In the genomic region with DNA sequence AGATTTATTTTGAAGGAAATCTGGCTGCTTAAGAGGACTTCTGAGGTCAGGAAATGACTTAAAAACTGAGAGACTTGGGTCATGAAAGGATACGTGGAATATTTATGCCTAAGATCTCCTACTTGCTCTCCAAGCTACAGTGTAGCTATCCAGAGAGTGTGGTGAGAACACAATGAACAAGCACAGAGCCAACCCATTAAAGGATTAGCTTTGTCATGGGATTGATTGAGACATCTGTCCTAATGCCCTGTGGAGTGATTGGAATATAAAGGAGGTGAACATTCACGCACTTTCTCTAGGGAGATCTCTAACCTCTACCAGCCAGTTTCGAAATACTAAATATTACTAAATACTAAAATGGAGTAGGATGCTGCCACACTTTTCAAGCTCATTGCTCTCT, we compare ENCODE assay signal across 18 mouse cellular contexts.
DNase-seq lines count a peak whose midpoint lies in the region; ATAC-seq lines count a peak whose summit lies in the region.
"Had no signal": no experiment of that assay in that cellular context is flagged by ENCODE, and none has a peak within 500 bp of the region (broad histone marks: within the 10 kb centered on the region; RNA-seq: fewer than 3 reads in every experiment).

No protein-coding gene starts in this region.

- 28% methylated on average over 3 of the region's 3 CpGs for WGBS in midbrain, embryonic 12.5 days
- WGBS in midbrain, embryonic 14.5 days = 18% methylated on average over 3 of the region's 3 CpGs
- WGBS in neural tube, embryonic 12.5 days = 44% methylated on average over 3 of the region's 3 CpGs
- 40% methylated on average over 3 of the region's 3 CpGs for WGBS in neural tube, embryonic 15.5 days

- H3K9me3 ChIP-seq in midbrain, embryonic 12.5 days = no peaks in the 10 kb centered on the region
- H3K9me3 ChIP-seq in midbrain, embryonic 14.5 days (ENCODE audit: control insufficient read depth, low read length) = no peaks in the 10 kb centered on the region
- no peaks in the 10 kb centered on the region for H3K9me3 ChIP-seq in neural tube, embryonic 12.5 days
- no peaks in the 10 kb centered on the region for H3K9me3 ChIP-seq in neural tube, embryonic 15.5 days (replicated peaks)
- H3K9me3 ChIP-seq: embryonic facial prominence, embryonic 12.5 days; forebrain, embryonic 13.5 days had no signal

- no peak overlapping the region for H3K9ac ChIP-seq in midbrain, embryonic 12.5 days (replicated peaks)
- H3K9ac ChIP-seq in midbrain, embryonic 14.5 days (replicated peaks; ENCODE audit: low read length) = no peak overlapping the region
- no peak overlapping the region for H3K9ac ChIP-seq in neural tube, embryonic 12.5 days
- H3K9ac ChIP-seq in neural tube, embryonic 15.5 days (replicated peaks) = no peak overlapping the region
- H3K9ac ChIP-seq: embryonic facial prominence, embryonic 12.5 days; forebrain, embryonic 13.5 days; forebrain, postnatal 0 days; hindbrain, embryonic 14.5 days had no signal

- H3K36me3 ChIP-seq in midbrain, embryonic 12.5 days = no peaks in the 10 kb centered on the region
- 0 out of 2 replicates have a peak, but pooled peaks cover 4% of the 10 kb centered on the region for H3K36me3 ChIP-seq in midbrain, embryonic 14.5 days (ENCODE audit: control insufficient read depth, insufficient read depth, low read length)
- peaks cover 10% of the 10 kb centered on the region; the same call in 1 of the 2 replicates for H3K36me3 ChIP-seq in neural tube, embryonic 12.5 days
- no peaks in the 10 kb centered on the region; the same call in 1 of the 2 replicates for H3K36me3 ChIP-seq in neural tube, embryonic 15.5 days
- H3K36me3 ChIP-seq: embryonic facial prominence, embryonic 12.5 days had no signal

- peaks cover 8% of the 10 kb centered on the region; the same call in 1 of the 2 replicates for H3K27me3 ChIP-seq in midbrain, embryonic 12.5 days
- H3K27me3 ChIP-seq in midbrain, embryonic 14.5 days (ENCODE audit: control insufficient read depth, insufficient read depth, low read length) = no peaks in the 10 kb centered on the region
- no peaks in the 10 kb centered on the region for H3K27me3 ChIP-seq in neural tube, embryonic 12.5 days (replicated peaks)
- no peaks in the 10 kb centered on the region for H3K27me3 ChIP-seq in neural tube, embryonic 15.5 days (replicated peaks)
- H3K27me3 ChIP-seq: embryonic facial prominence, embryonic 12.5 days; forebrain, embryonic 13.5 days had no signal

- no peak for DNase-seq in midbrain, embryonic 14.5 days
- peak; percentile 93 for DNase-seq in gonadal fat pad, adult 2 months (ENCODE audit: low read depth)
- DNase-seq in layer of hippocampus, adult 9-11 months = no peak
- DNase-seq: adrenal gland, adult 8-10 months; adrenal gland, postnatal 36 days; cerebellum, adult 11-12 months; cerebellum, adult 9-10 months; cerebellum, postnatal 25 days; forebrain, postnatal 0 days; gastrocnemius, postnatal 14 days; heart, postnatal 10 days; heart, postnatal 4 days had no signal

- H3K4me2 ChIP-seq in midbrain, embryonic 12.5 days (replicated peaks) = no peak overlapping the region
- no peak overlapping the region for H3K4me2 ChIP-seq in midbrain, embryonic 14.5 days (ENCODE audit: low read length)
- no peak overlapping the region for H3K4me2 ChIP-seq in neural tube, embryonic 12.5 days (replicated peaks)
- H3K4me2 ChIP-seq in neural tube, embryonic 15.5 days = no peak overlapping the region
- H3K4me2 ChIP-seq: embryonic facial prominence, embryonic 12.5 days; forebrain, embryonic 13.5 days; hindbrain, embryonic 14.5 days had no signal

- H3K4me1 ChIP-seq in midbrain, embryonic 12.5 days = peaks cover 5% of the 10 kb centered on the region; the same call in 1 of the 2 replicates
- H3K4me1 ChIP-seq in midbrain, embryonic 14.5 days (ENCODE audit: control insufficient read depth, insufficient read depth, low read length) = no peaks in the 10 kb centered on the region
- peaks cover 8% of the 10 kb centered on the region; the same call in 1 of the 2 replicates for H3K4me1 ChIP-seq in neural tube, embryonic 12.5 days
- H3K4me1 ChIP-seq in neural tube, embryonic 15.5 days = no peaks in the 10 kb centered on the region
- H3K4me1 ChIP-seq: embryonic facial prominence, embryonic 12.5 days; forebrain, embryonic 13.5 days had no signal

- ATAC-seq in midbrain, embryonic 12.5 days (ENCODE audit: low FRiP score, low read depth) = peak; percentile 76
- ATAC-seq in midbrain, embryonic 14.5 days (ENCODE audit: low FRiP score, low TSS enrichment) = no peak; the same call in 1 of the 2 replicates
- peak; percentile 29; the same call in 1 of the 2 replicates for ATAC-seq in neural tube, embryonic 12.5 days (ENCODE audit: low FRiP score, low read depth)
- no peak for ATAC-seq in neural tube, embryonic 15.5 days (ENCODE audit: low FRiP score)
- ATAC-seq: forebrain, embryonic 13.5 days had no signal

- no peak overlapping the region for H3K27ac ChIP-seq in midbrain, embryonic 12.5 days (replicated peaks)
- H3K27ac ChIP-seq in midbrain, embryonic 14.5 days (replicated peaks; ENCODE audit: low read depth, low read length) = no peak overlapping the region
- no peak overlapping the region for H3K27ac ChIP-seq in neural tube, embryonic 12.5 days
- no peak overlapping the region for H3K27ac ChIP-seq in neural tube, embryonic 15.5 days (replicated peaks)
- H3K27ac ChIP-seq: embryonic facial prominence, embryonic 12.5 days; forebrain, embryonic 13.5 days; hindbrain, embryonic 14.5 days had no signal

- H3K4me3 ChIP-seq in midbrain, embryonic 12.5 days = no peak overlapping the region
- no peak overlapping the region for H3K4me3 ChIP-seq in midbrain, embryonic 14.5 days (replicated peaks; ENCODE audit: low read depth, low read length)
- no peak overlapping the region for H3K4me3 ChIP-seq in neural tube, embryonic 12.5 days
- no peak overlapping the region for H3K4me3 ChIP-seq in neural tube, embryonic 15.5 days (replicated peaks)
- H3K4me3 ChIP-seq: embryonic facial prominence, embryonic 12.5 days; forebrain, embryonic 13.5 days had no signal

Comparison
In these comparisons a context has a peak if more than half of its experiments do, and no peak if none do; other contexts are left out.
1. ATAC-seq: peak in midbrain, embryonic 12.5 days (single experiment) and neural tube, embryonic 12.5 days (single experiment); none in midbrain, embryonic 14.5 days (single experiment) and neural tube, embryonic 15.5 days (single experiment).